Mouse (Mus musculus): ENCODE measurements around the gene Tmem116. TPM values are rescaled to one million over a fixed set of nuclear protein-coding genes. Genes with fewer than 3 reads are reported as not detected.

Gene Tmem116
- total RNA-seq, 1 experiment from 2014 or later: not detected

- ATAC-seq (replicated peaks; ENCODE audit: insufficient number of reproducible peaks, low FRiP score, low TSS enrichment, poor library complexity, severe bottlenecking): no peak
Measured at GRCm38 (mm10) chr5:121455510-121456265, 4.0 kb downstream of the Tmem116 start.

- no peak for ATAC-seq (replicated peaks; ENCODE audit: insufficient number of reproducible peaks, low FRiP score, low TSS enrichment, poor library complexity, severe bottlenecking)
Measured at GRCm38 (mm10) chr5:121461339-121462170, 9.9 kb downstream of the Tmem116 start.

GRCm38 (mm10) chr5:121462171-121462502, 10.4 kb downstream of the Tmem116 start:
- no peak; the same call in 1 of the 2 replicates for ATAC-seq (replicated peaks; ENCODE audit: insufficient number of reproducible peaks, low FRiP score, low TSS enrichment, poor library complexity, severe bottlenecking)

GRCm38 (mm10) chr5:121462967-121463366, 11.3 kb downstream of the Tmem116 start:
- ATAC-seq (replicated peaks; ENCODE audit: insufficient number of reproducible peaks, low FRiP score, low TSS enrichment, poor library complexity, severe bottlenecking): no peak

GRCm38 (mm10) chr5:121463601-121464250, 12.0 kb downstream of the Tmem116 start:
- ATAC-seq (replicated peaks; ENCODE audit: insufficient number of reproducible peaks, low FRiP score, low TSS enrichment, poor library complexity, severe bottlenecking): no peak

- no peak for ATAC-seq (replicated peaks; ENCODE audit: insufficient number of reproducible peaks, low FRiP score, low TSS enrichment, poor library complexity, severe bottlenecking)
Measured at GRCm38 (mm10) chr5:121469566-121469965, 17.9 kb downstream of the Tmem116 start.

- no peak for ATAC-seq (replicated peaks; ENCODE audit: insufficient number of reproducible peaks, low FRiP score, low TSS enrichment, poor library complexity, severe bottlenecking)
Measured at GRCm38 (mm10) chr5:121472411-121472810, 20.7 kb downstream of the Tmem116 start.

- no peak for ATAC-seq (replicated peaks; ENCODE audit: insufficient number of reproducible peaks, low FRiP score, low TSS enrichment, poor library complexity, severe bottlenecking)
Measured at GRCm38 (mm10) chr5:121474610-121475009, 22.9 kb downstream of the Tmem116 start.

- no peak for ATAC-seq (replicated peaks; ENCODE audit: insufficient number of reproducible peaks, low FRiP score, low TSS enrichment, poor library complexity, severe bottlenecking)
Measured at GRCm38 (mm10) chr5:121476040-121476439, 24.3 kb downstream of the Tmem116 start.

- peak; percentile 80 for ATAC-seq (replicated peaks; ENCODE audit: insufficient number of reproducible peaks, low FRiP score, low TSS enrichment, poor library complexity, severe bottlenecking)
Measured at GRCm38 (mm10) chr5:121477680-121478079, 26.0 kb downstream of the Tmem116 start.

- no peak for ATAC-seq (replicated peaks; ENCODE audit: insufficient number of reproducible peaks, low FRiP score, low TSS enrichment, poor library complexity, severe bottlenecking)
Measured at GRCm38 (mm10) chr5:121484801-121485200, 33.1 kb downstream of the Tmem116 start.

- ATAC-seq (replicated peaks; ENCODE audit: insufficient number of reproducible peaks, low FRiP score, low TSS enrichment, poor library complexity, severe bottlenecking): no peak
Measured at GRCm38 (mm10) chr5:121493305-121493704, 41.6 kb downstream of the Tmem116 start.

GRCm38 (mm10) chr5:121500719-121501118, 49.0 kb downstream of the Tmem116 start:
- ATAC-seq (replicated peaks; ENCODE audit: insufficient number of reproducible peaks, low FRiP score, low TSS enrichment, poor library complexity, severe bottlenecking): 0 out of 2 replicates have a peak, but pooled peaks have one; percentile 30

GRCm38 (mm10) chr5:121501424-121501996, 49.8 kb downstream of the Tmem116 start:
- peak; percentile 93 for ATAC-seq (replicated peaks; ENCODE audit: insufficient number of reproducible peaks, low FRiP score, low TSS enrichment, poor library complexity, severe bottlenecking)

GRCm38 (mm10) chr5:121503231-121503630, 51.5 kb downstream of the Tmem116 start, which contains the start of gene Adam1b:
Gene Adam1b, minus strand, starts transcription at chr5:121503435.
- no peak for ATAC-seq (replicated peaks; ENCODE audit: insufficient number of reproducible peaks, low FRiP score, low TSS enrichment, poor library complexity, severe bottlenecking)

GRCm38 (mm10) chr5:121506846-121507245, 55.2 kb downstream of the Tmem116 start:
- ATAC-seq (replicated peaks; ENCODE audit: insufficient number of reproducible peaks, low FRiP score, low TSS enrichment, poor library complexity, severe bottlenecking): no peak

- ATAC-seq (replicated peaks; ENCODE audit: insufficient number of reproducible peaks, low FRiP score, low TSS enrichment, poor library complexity, severe bottlenecking): no peak
Measured at GRCm38 (mm10) chr5:121510009-121510408, 58.3 kb downstream of the Tmem116 start.

GRCm38 (mm10) chr5:121518983-121519382, 67.3 kb downstream of the Tmem116 start:
- ATAC-seq (replicated peaks; ENCODE audit: insufficient number of reproducible peaks, low FRiP score, low TSS enrichment, poor library complexity, severe bottlenecking): no peak

- peak; percentile 96 for ATAC-seq (replicated peaks; ENCODE audit: insufficient number of reproducible peaks, low FRiP score, low TSS enrichment, poor library complexity, severe bottlenecking)
Measured at GRCm38 (mm10) chr5:121519758-121520157, 68.1 kb downstream of the Tmem116 start.

Data from monocyte, adult 5-6 weeks (primary cell).